Mouse (Mus musculus) cerebellum, postnatal 36 days (tissue): ENCODE measurements at regions not wholly inside any gene's neighbourhood (a gene's known extent, or its start where the extent isn't known, plus 50 kb on each side); places are given as distances from the start of the nearest gene placed in this dataset.
"Not testable (repeated sequence)": the region's sequence is repeated elsewhere in the genome, so short reads cannot be mapped to it uniquely, and the experiment has no call there.

Experiments
- DNase-seq, 2 experiments: peaks; one replicate each; pipeline ENCODE4 v3.0.0; 2021 to 2022; ENCODE audit warnings: mixed read lengths in 2 of 2

DNA sequence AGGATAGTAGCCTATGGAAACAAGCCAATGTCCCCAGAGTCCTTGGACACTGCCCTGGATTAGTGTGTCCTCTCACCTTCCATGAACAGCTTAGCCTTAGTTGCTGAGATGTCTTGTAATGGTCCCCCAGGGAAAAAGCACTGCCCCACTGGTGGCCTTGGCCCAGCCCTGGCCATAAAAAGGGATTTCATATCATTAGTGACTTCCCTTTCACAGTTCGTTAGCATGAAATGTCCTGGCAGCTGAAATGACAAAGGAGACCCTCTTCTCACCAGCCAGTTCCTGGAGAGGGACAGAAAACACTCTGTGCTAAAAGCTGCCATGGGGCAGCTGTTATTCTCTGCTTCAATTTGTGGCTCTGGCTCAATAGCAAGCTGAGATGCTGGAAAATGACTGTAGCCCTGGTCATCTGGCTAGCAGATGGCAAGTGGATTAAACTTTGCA, 110.6 kb upstream of the Rmdn2 start:
- DNase-seq, result no peak

- no peak for DNase-seq
Measured at GRCm38 (mm10) chr17:79501926-79502325, 109.7 kb upstream of the Rmdn2 start.

DNA sequence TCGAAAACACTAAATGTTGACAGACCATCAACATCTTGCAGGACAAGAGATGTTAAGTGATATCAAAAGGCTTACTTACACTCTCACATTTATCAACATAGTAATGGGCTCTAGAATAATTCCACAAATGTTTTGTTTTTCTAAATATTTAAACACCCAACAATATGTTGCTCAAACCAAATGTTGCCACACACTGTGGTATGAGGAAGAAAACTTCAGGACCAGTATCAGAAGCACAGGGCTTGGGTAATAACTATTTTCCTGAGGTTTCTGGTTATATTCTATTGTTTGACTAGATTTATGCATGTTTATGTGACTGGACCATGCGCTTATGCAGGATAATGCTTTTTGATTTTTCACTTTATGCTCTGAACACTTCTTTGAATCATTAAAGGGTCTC, 108.6 kb upstream of the Rmdn2 start:
- DNase-seq, result no peak

DNA sequence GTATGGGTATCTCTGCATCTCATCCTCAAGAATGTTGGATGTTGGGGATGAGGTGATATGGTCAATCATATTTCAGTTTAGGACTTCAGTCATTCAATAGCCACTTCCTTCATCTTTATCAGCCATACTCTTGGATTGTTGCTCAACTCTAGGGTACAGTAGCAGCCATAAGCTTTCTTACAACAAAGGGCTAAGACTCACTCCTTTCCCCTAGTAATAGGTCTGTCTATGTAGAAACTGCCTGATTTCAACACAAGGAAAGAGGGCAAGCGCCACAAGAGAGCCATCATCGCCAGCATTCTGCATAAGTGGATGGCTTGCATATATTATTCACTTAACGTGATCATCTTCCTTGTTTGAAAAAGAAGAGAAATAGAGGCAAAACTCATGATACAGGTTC, 107.5 kb upstream of the Rmdn2 start:
- DNase-seq, result no peak

DNA sequence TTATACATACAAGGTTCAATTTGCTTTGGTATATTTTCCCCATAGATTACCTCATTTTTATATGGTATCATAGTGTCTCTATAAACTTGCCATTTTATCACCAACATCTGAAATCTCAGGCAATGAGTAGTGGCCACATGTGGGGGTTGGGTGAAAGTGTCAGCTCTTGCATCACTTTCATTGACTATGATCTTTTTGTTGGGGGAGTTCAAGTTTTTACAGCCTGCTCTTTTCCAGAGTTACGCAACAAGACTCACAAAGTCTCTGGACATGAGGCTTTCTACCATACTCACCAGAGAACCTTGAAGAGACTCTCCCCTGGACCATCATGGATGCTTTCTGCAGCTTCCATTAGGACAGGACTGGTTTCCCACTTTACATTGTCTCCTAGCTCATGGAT, 106.1 kb upstream of the Rmdn2 start:
- DNase-seq, result no peak

- no peak for DNase-seq
Measured at GRCm38 (mm10) chr17:79509281-79509680, 102.4 kb upstream of the Rmdn2 start.

DNA sequence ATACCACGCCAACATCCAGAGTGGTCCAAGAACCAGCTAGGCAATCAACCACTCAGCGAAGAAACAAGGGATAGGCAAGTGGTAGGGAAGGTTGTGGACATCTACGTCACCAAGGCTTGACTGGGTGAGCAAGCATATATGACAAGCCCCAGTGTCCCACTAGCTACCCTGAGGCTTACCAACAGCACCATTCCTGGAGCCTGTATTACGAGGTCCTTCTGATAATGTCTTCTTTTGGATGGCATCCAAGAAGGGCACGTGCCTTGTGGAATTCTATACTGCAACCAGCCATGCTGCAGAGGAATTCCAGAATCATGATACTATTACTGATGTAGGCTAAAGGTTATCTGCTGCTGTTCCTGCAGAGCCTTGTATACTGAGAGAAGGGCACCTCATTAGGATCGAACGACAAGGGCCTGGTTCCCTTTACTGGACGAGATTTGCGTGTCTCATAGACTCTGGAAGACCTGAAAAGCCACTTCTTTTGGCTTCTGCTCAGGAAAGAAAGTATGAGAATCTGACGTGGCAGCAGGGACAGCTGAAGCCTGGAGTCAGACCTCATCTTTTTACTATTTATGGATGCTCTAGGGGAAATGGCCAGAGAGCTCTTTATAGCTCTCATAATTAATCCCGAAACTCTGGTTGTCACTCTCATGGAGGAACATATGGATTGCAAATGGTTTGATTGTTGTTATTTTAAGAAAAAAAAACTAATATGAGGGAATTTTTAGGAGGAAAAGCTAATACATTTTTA, 101.5 kb upstream of the Rmdn2 start:
- DNase-seq, result no peak

- DNase-seq, result no peak
Measured at GRCm38 (mm10) chr17:79511218-79511617, 100.4 kb upstream of the Rmdn2 start.

DNA sequence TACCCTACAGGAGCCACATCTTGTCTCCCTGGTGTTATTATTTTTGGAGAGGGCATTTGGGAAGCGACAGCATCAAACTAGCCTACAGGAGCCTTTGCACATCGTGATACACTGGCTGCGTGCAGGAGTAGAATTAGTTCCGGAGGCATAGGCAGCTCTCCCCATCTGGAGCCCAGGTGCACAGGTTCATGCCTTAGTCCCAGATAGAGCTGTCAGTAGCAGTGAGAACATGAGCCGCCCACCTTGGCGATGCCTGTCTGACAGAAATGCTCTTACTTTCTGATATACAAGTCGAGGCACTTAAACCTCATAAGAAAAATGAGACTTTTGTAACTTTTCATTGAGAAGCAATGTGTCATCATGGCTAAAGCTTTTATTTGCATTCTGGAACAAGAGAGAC, 97.6 kb upstream of the Rmdn2 start:
- DNase-seq, result no peak

- DNase-seq, result no peak
Measured at GRCm38 (mm10) chr17:79518185-79518584, 93.5 kb upstream of the Rmdn2 start.

- no peak for DNase-seq
Measured at GRCm38 (mm10) chr17:79518696-79519095, 93.0 kb upstream of the Rmdn2 start.

GRCm38 (mm10) chr17:79519356-79519755, 92.3 kb upstream of the Rmdn2 start:
- no peak for DNase-seq

- no peak for DNase-seq
Measured at GRCm38 (mm10) chr17:79520283-79520682, 91.4 kb upstream of the Rmdn2 start.

GRCm38 (mm10) chr17:79521691-79522090, 90.0 kb upstream of the Rmdn2 start:
- no peak for DNase-seq

- no peak for DNase-seq
Measured at GRCm38 (mm10) chr17:79523230-79523629, 88.4 kb upstream of the Rmdn2 start.

GRCm38 (mm10) chr17:79527391-79527790, 84.3 kb upstream of the Rmdn2 start:
- no peak for DNase-seq

- no peak for DNase-seq
Measured at GRCm38 (mm10) chr17:79536549-79536948, 75.1 kb upstream of the Rmdn2 start.

DNA sequence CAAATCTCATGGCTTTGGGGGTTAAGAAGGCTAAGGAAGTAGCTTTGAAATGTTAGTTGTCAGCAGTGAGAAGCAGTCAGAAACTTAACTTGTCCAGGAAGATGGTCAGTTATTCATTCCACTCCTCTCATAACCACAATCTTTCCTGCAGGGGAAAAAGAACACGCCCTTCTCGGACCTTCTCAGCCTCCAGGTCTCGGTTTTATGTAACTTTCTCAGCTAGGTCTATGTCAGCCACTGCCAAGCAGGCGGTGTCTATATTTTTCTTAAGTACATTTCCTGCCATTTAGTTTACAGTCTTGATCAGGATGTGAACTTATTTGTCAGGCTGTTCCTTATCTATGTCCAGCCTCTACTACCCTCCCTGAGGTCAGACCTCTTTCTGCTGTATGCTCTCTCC, 72.9 kb upstream of the Rmdn2 start:
- no peak for DNase-seq

DNA sequence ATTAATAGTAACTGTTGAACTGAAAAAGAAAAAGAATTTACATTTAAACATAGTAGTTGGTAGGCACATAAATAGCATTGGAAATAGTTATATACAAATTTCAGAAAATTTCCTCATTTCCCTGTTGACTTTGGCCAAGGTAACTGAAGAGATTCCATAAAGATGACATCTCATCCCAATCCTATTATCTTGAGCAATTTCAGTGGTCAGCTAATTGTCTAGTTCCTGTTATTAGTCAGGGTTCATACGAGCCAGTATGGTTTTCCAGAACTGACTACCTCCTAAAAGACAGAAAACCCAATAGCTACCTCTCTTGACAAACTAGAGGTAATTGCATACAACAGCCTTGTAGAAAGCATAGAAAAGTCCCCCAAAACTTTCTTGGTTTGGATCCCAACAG, 71.6 kb upstream of the Rmdn2 start:
- DNase-seq, result no peak

DNA sequence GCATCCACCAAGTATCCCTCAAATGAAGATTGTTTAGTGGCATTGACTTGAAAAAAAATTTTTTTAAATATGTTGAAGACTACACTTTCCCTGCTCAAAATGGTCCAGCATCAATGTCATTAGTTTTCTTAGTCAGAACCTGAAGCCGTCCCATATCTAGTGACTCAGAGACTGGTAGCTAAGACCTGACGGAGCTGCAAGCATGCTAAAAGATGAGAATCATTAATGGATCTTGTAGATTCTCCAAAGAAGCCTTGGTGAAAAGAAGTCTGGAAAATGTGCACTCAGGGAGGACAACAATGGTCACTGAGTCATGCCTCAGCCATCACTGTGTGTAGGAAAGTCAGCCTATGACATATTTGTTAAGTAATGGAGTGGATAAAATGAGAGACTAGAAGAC, 71.2 kb upstream of the Rmdn2 start:
- DNase-seq, result no peak

- DNase-seq, result peak; percentile 38 to 48
Measured at GRCm38 (mm10) chr17:79543907-79544522, 67.6 kb upstream of the Rmdn2 start.

GRCm38 (mm10) chr17:79545878-79546277, 65.8 kb upstream of the Rmdn2 start:
- no peak for DNase-seq

DNA sequence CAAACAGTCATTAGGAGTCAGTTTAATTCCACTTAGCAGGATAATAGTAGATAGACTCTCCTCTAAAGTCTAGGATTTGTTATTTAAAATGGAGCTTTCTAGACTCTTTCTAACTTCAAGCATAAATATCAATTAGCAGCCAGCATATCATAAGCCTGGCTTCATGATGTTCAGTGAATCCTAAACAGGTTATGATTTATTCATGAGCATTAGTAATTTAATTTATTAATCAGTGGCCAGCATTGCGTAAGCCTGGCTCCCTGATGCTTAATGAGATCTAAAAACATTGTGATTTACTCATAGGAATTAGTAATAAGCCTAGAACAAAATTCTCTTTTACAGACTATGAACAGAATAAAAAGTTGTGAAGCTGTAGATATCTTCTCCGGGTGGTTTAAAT, 64.6 kb upstream of the Rmdn2 start:
- no peak for DNase-seq

DNA sequence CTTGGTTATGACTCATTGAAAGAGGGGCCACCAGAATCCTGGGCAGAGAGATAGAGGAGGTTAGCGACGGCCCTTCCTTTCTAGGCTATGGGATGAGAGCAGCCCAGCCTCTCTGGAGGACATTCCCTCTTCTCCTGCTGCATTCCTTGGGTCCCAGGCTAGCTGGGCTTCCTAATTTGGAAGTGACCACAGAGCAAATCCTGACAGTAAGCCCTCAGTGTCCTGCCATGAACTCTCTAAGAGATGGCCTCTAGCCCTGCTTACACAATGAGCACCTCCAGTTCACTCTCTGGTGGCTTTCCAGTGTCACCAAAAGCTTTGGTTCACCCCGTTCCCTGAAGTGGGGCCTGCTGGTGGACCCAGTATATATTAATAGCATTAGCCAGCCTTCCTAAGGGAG, 64.1 kb upstream of the Rmdn2 start:
- DNase-seq, result no peak

DNA sequence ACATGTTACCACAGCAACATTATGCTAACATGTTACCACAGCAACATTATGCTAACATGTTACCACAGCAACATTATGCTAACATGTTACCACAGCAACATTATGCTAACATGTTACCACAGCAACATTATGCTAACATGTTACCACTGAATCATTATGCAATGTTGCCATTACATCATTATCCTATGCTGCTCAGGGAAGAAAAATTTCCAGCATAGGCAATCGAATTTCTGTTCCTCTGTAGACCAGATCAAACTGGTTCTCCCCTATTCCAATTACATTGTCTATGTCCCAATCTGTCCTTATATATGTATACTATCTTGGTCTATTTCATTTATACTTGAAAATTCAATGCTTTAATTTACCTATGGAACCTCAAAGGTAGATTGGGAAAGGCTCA, 61.3 kb upstream of the Rmdn2 start:
- not testable (repeated sequence) for DNase-seq
